Mouse (Mus musculus) spleen, postnatal 14 days (tissue): ENCODE results near the gene Nell1.

Source experiments
- DNase-seq, 2 experiments: peaks; one replicate each; pipeline ENCODE4 v3.0.0; 2021 to 2022; ENCODE audit warnings: low spot score in 2 of 2

Nell1 gene

DNA sequence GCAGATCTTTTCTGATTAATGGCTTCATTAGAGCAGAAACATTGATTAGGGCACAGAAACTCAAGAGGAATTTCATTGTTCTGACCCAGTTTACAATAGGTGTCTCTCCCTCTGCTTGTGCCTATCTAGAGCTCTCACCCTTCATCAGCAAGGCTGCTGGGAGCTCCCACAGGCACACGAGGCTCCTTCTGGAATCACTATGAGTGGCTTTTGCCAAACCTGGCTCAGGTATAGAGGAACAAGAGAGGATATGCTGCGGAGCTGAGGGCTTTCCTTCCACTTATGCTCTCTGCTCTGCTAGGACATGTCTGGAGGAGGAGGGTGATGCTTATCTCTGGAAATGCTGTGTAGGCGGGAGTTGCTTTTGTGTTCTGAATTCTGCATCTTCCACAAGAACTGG, 285.4 kb downstream of the Nell1 start:
- DNase-seq, result no peak

GRCm38 (mm10) chr7:50295508-50295907, 320.8 kb downstream of the Nell1 start:
- no peak for DNase-seq

- DNase-seq, result no peak
Measured at GRCm38 (mm10) chr7:50338226-50338625, 363.6 kb downstream of the Nell1 start.

GRCm38 (mm10) chr7:50338757-50339156, 364.1 kb downstream of the Nell1 start:
- no peak for DNase-seq

- DNase-seq, result no peak
Measured at GRCm38 (mm10) chr7:50351564-50351963, 376.9 kb downstream of the Nell1 start.

GRCm38 (mm10) chr7:50357213-50357612, 382.5 kb downstream of the Nell1 start:
- DNase-seq, result no peak

DNA sequence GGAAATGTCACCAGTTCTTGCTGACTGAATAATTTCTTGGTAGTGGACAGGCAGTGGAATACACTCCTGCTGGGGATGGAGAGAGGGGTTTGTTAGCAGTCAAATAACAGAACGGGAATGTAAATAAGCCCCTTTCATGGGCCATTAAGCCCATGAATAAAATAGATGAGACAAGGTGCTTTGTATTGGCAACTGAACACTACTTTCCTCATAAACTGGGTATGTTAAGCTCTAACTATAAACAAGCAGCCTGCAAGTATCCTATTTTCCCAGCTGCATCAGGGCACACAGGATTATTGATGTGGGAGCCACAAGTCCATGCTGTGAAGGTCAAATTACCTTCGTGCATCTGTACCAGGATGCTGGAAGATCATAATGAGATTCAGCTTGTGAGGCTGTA, 387.4 kb downstream of the Nell1 start:
- DNase-seq, result no peak

DNA sequence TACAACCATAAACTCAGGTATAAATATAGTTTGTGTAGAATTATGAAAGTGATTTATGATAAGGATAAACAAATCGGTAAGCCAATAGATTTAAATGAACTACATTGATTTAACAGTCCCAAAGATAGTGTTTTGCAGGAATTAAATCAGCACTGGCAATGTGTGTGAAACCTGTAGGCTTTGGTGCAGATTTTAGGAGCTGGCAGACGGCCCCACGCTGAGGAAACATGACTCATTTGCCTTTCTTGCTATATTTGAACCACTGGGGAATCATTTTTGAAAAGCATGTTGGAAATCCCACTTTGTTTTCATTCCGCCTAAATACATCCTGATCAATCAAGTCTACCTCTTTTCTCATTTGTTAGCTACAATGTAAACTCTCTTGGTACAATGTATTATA, 400.2 kb downstream of the Nell1 start:
- DNase-seq, result no peak

DNA sequence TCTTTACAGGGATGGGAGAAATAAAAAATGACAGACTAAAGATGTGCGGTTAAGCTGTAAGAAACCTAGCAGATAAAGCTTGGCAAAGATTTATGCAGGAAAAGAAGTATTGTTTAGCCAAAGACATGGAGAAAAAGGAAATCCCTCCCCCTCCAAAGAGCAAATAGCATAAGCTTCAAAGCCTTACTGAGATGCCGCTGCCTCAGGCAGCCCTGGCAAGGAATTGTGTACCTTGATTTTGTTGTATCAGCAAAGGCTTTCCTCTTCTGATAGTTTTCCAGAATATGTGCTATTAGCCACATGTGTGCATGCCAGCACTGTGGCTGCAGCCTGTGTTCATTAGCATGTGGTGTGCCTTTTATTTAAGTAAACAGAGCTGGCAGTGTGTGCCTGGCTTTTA, 435.8 kb downstream of the Nell1 start:
- no peak for DNase-seq

DNA sequence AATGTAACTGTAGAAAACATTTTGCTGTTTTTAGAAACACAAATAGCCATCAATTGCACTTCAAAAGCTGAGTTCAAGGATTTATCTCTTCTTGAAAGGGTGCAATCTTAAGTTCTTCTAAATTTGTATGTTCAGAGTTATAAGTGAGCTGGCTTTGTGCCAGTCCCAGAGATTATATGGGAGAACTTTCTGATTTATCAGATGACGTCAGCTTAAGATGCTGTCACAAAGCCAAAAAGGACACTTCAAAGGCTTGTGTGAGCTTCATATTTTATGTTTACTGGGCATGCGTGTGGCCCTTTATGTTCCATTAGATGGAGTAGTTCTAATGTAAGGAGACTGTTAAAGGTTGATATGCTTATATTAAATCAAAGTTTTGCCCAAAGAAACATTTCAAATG, 445.3 kb downstream of the Nell1 start:
- DNase-seq, result no peak

GRCm38 (mm10) chr7:50422422-50423195, 447.9 kb downstream of the Nell1 start:
- no peak for DNase-seq

DNA sequence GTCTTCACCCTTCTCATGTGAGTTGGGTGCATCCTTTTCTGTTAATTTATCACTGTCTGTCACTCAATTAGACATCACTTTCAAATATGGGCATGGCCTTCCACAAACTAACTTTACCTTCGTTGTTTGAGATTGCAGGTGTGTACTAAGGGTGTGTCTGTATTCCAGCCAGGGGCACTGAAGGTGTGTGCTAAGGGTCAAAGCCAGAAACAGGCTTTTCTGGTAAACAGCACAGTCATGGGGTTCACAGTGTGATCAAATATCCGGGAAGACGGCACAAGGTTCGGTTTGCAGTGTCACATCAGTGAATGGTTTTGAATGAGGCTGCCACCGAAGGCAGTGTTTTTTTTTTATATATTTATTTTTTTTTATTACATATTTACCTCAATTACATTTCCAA, 455.1 kb downstream of the Nell1 start:
- DNase-seq, result no peak

DNA sequence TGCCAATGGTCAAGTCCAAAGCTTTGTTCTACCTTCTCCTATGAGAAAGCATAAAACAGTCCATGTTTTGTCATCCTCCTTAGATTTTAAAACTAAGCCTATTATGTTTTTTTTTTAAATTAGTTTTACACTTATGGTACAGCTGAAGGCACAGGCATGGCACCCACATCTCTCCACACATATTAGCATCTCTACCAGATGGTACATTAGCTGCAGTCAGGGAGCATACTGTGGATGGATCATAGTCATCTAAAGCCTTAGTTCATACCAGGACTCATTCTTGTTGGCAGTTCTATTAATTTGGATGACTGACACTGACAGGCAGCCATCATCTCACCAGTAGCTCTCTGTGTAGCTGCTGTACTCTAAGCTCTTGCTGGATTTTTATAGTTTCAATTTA, 466.6 kb downstream of the Nell1 start:
- no peak for DNase-seq

GRCm38 (mm10) chr7:50447316-50447715, 472.7 kb downstream of the Nell1 start:
- DNase-seq, result no peak

- no peak for DNase-seq
Measured at GRCm38 (mm10) chr7:50467742-50468141, 493.1 kb downstream of the Nell1 start.

GRCm38 (mm10) chr7:50470555-50470954, 495.9 kb downstream of the Nell1 start:
- DNase-seq, result no peak

GRCm38 (mm10) chr7:50482011-50482410, 507.3 kb downstream of the Nell1 start:
- DNase-seq, result no peak

- no peak for DNase-seq
Measured at GRCm38 (mm10) chr7:50485304-50485703, 510.6 kb downstream of the Nell1 start.

GRCm38 (mm10) chr7:50486884-50487420, 512.3 kb downstream of the Nell1 start:
- no peak for DNase-seq

DNA sequence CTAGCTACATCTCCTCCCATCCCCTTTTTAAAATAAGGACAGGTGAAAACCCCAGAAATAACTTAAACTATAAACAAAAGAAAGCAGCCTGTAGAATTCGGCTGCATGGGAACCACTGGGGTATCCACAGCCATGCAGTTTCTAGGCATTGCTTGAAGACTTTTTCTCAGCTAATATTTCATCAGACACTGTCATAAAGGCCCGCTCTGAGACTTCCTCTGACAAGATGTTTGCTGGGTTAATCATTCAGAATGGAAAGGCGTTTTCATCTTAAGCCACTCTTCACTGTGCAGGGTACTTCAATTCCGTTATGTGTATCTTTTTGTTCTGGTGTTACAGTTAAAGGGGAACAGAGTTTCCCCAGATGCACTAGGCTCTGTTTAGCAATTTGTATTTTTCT, 526.9 kb downstream of the Nell1 start:
- no peak for DNase-seq

- no peak for DNase-seq
Measured at GRCm38 (mm10) chr7:50507047-50507446, 532.4 kb downstream of the Nell1 start.

DNA sequence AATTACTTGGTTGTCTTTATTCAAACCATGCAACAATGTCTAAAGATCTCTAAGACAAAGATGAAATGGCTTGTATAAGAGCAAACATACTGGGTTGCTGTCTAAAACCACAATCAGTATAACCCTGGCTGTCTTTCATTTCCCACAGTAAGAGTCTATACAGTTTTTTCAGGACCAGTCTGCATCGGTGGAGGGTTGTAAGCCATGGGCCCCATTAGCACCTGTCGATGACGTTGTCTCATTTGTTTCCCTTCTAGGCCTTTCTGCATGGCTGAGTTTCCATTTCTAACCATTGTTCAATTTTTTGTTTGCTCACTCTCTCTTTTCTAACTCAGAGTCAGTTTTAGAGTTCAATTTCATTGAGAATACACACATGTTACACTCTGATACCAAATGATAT, 540.2 kb downstream of the Nell1 start:
- DNase-seq, result no peak

- DNase-seq, result no peak
Measured at GRCm38 (mm10) chr7:50516681-50517080, 542.0 kb downstream of the Nell1 start.

DNA sequence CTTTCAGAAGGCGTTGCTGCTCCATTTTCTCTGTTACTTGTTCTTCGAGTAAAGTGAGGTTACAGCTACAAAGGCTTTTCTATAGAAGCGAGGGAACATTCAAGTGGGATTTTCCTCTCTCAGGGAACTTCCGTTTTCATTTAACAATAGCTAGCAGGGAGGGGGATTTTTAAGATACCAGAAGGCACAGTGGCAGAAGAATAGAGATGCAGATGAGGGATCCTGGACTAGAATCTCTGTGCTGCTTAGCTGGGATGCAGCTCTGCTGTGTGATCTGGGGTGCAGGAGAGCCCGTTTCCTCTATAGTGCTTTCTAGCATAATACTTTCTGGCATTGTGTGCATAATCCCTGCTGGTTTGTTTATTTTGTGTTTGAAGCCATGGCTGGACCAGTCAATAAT, 568.7 kb downstream of the Nell1 start:
- no peak for DNase-seq
